Mouse (Mus musculus): ENCODE measurements around the gene Dusp8. TPM values are rescaled to one million over a fixed set of nuclear protein-coding genes. Genes with fewer than 3 reads are reported as not detected.
"Not testable (repeated sequence)": the region's sequence is repeated elsewhere in the genome, so short reads cannot be mapped to it uniquely, and the experiment has no call there.

Dusp8 gene
- total RNA-seq (2021) = 7.3 and 8.4 TPM in 2 replicates
- long read RNA-seq, experiment 1, full-length matches to known transcripts = 1 of 2 reads
- long read RNA-seq, experiment 1, partial matches to known transcripts = 0 of 2 reads
- long read RNA-seq, experiment 1, other reads (novel, unspliced or antisense) = 1 of 2 reads
- long read RNA-seq, experiment 2, full-length matches to known transcripts = 1 of 4 reads
- long read RNA-seq, experiment 2, partial matches to known transcripts = 0 of 4 reads
- long read RNA-seq, experiment 2, other reads (novel, unspliced or antisense) = 3 of 4 reads

- peak; percentile 93 for DNase-seq
Measured at GRCm38 (mm10) chr7:142095183-142095931, at the start of gene Dusp8. Gene Dusp8, minus strand, starts transcription at chr7:142095843.

DNA sequence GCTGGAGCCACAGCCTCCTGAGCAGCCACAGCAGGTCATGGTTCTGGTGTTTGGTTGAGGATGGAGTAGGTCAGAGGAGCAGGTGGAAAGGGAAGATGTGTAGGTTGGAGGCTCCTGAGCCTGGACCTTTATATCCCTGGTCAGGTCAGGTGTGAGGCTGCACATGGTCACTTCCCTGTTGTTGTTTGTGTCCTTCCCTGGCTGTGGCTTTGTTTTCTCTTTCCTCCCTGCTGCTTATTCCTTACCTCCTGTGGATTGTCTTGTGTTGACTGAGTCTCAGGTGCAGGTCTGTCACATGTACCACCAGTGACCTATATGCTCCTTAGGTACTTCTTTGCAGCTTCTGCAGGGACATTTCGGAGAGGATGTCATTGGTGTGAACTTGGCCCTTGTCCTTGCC lies 48.9 kb upstream of the Dusp8 start, which contains the start of gene Gm45337:
TSS of gene Gm45337 (minus strand) at position 101 of the 400 bp plus-strand sequence.
- DNase-seq = no peak

DNA sequence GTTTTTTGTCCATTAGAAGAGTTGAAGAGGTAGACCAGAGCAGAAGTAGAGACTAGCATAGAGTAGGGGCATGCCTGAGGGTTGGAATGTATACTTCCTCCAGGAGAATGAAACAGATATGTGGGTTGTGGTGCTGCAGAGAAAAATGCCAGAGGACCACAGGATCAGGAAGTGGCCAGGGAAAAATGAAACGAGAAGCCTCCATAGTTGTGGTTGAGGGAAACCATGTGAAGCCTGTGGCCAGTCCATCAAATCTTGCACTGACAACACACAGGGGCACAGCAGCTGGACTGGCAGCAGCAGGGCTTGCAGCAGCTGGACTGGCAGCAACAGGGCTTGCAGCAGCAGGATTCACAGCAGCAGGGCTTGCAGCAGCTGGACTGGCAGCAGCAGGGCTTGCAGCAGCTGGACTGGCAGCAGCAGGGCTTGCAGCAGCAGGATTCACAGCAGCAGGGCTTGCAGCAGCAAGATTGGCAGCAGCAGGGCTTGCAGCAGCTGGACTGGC lies 47.9 kb upstream of the Dusp8 start:
- DNase-seq = not testable (repeated sequence)

- no peak for DNase-seq
Measured at GRCm38 (mm10) chr7:142140696-142141095, 45.1 kb upstream of the Dusp8 start.

DNA sequence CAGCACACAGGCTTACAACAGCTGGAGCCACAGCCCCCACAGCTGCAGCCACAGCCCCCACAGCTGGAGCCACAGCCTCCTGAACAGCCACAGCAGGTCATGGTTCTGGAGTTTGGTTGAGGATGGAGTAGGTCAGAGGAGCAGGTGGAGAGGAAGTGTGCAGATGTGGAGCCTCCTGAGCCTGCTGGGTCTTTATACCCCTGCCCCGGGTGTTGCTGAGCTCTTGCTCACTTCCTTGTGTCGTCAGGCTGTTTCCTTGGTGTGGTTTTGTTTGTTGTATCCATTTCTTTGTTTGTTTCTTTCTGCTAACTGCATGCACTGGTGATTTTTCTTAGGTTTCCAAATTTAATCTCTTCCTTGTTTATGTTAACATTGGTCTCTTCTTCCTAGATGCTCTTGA lies 40.3 kb upstream of the Dusp8 start, which contains the start of gene Gm39115:
TSS of gene Gm39115 (minus strand) at position 101 of the 400 bp plus-strand sequence.
- DNase-seq = not testable (repeated sequence)

- no peak for DNase-seq
Measured at GRCm38 (mm10) chr7:142134206-142134995, 38.8 kb upstream of the Dusp8 start.

- DNase-seq = no peak
Measured at GRCm38 (mm10) chr7:142128843-142129242, 33.2 kb upstream of the Dusp8 start.

DNA sequence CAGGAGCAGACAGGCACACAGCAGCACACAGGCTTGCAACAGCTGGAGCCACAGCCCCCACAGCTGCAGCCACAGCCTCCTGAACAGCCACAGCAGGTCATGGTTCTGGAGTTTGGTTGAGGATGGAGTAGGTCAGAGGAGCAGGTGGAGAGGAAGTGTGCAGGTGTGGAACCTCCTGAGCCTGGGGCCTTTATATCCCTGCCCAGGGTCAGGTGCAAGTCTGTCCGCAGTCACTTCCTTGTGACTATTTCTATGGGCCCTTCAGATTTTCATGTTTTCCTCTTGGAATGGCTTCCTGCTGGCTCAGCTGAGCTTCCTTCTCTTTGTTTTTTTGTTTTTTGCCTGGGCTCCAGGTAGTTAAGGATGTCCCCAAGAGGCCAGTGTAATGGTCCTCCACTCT lies 25.0 kb upstream of the Dusp8 start, which contains the start of gene Gm45618:
TSS of gene Gm45618 (minus strand) at position 101 of the 400 bp plus-strand sequence.
- DNase-seq = not testable (repeated sequence)

GRCm38 (mm10) chr7:142119632-142120031 lies 24.0 kb upstream of the Dusp8 start:
- peak; percentile 37 for DNase-seq

- DNase-seq = no peak
Measured at GRCm38 (mm10) chr7:142104747-142105146, 9.1 kb upstream of the Dusp8 start.

DNA sequence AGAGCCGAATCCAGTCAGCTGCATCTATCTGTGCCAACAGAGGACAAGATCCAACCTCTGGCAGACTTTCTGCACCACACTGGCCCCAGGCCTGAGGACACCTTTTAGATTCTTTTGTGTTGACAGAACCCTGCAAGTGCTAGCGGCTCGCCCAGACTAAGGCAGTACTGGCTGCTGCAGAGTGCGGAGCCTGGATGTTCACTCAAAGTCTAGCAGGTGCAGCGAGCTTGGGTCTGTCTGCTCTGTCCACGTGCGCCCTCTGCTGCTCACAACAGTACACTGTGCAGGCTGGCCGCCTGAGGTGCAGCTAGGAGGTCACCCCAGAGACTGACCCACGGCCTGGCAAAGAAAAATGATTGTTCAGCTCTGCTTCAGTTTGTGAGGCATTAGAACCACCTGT lies 2.1 kb upstream of the Dusp8 start:
- DNase-seq = peak; percentile 88

DNA sequence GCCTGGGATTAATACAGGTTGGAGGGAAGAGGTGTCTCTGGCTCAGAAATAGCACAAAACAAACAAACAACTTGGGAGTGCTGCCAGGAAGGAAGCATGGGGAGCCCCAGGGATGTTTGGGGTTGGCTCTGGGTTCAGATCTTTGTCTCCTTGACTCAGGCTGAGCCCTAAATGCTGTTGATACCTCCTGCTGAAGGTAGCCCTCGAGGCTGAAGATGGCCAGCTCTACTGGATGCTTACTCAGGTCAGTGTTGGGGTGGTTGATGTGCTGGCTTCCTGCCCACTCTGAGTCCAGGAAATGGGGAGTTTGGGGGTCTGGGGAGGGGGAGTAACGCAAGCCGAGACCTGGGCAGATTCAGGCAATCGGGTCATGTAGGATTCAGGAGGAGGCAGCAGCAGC lies 1.1 kb upstream of the Dusp8 start:
- DNase-seq = no peak

DNA sequence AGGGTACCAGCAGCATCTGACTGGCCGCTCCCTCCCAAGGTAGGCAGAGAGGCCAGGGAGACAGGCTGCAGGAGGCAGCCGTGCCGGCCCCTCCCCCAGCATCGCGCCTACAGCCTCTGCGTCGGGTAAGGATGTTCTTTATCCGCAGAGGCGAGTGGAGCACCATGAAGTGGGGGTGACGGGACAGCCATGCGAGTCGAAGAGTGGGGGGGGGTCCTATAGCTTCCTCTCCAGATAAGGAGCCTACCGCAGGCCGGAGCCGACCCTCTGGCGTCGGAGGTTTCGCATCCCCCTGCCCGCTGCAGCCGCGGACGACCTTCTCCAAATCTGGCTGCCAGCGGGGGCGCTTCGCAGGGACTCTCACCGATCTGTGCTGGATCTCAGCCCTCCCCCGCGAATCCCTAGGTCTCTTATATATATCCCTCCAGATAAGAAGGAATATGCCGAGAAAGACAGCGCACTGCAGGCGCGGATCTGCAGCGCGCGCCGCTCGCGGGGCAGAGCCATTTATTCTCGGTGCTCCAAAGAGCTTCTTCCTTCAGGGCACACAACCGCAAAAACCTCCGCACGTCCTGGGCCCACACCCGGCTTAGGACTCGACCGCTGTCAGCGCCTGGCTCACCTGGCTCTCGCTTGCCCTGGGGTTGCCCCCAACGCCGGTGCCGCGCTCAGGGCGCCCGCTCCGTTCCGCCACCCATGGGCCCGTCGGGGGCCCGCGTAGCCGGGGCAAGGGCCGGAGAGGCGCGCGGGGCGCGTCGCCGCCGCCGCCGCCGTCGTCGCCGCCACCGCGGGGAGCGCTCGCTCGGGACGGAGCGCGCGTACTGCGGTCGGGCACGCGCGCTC lies 1.1 kb downstream of the Dusp8 start:
- peak; percentile 27 for DNase-seq

GRCm38 (mm10) chr7:142093696-142094240 lies 1.9 kb downstream of the Dusp8 start:
- DNase-seq = no peak

DNA sequence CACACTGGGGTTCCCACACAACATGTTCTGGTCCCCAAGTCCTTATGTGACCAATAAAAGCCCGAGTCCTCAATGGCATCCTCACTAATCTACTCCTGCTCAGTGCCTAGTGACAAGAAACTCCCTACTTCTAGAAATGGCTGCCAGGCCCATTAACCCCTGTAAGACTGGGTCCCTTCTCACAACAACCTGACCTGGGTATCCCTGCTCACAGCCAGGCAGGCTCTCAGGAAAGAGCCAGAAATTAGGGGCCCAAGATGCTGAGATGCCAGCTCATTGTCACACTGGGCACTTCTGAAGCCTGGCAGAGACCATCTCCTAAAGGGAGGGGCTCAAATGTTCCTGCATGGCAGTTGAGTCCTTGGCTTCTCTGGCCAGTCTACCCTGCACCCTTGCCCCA lies 2.7 kb downstream of the Dusp8 start:
- no peak for DNase-seq

GRCm38 (mm10) chr7:142091848-142092247 lies 3.8 kb downstream of the Dusp8 start:
- no peak for DNase-seq

DNA sequence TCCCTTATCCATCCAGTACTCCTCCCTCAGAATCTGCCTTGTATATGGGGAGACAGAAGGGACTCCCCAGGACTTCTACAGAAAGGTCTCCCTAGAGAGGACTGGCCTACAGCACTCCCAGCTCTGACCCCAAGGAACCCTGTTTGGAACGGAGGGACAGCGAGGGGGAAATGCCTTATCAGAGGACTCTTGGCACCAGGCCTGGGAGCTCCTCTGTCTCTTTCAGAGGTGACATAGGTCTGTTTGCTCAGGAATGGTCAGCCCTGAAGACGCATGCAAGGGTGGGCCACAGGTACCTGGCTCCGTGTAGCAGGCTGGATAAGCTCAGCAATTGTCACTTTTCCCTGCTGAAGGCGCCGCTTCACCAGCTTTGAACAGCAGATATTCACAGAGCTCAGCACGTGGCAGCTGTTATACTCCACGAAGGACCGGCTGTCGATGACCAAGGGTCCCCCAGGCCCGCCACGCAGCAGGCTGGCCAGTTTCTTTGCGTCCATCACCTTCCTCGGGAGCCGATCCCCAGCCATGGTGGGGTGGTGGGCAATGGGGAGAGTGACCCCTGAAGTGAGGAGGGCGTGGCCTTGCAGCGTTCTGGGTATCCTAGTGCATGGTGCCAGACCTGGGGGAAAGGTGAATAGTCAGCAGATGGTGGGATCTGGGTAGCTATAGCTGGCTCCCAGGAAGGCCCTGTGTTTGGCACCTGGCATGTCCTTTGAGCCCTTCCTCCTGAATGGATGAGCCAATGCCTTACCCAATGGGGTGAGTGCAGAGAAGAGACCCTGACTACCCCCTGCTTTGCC lies 5.8 kb downstream of the Dusp8 start:
- no peak for DNase-seq

- peak; percentile 82 for DNase-seq
Measured at GRCm38 (mm10) chr7:142088886-142089285, 6.8 kb downstream of the Dusp8 start.

GRCm38 (mm10) chr7:142087069-142087652 lies 8.5 kb downstream of the Dusp8 start:
- no peak for DNase-seq
